Mouse (Mus musculus) liver, postnatal 0 days (tissue): ENCODE measurements around the gene Cyp26b1.

ENCODE experiments used
- CTCF ChIP-seq: sonication (generic); IDR thresholded peaks from 2 replicates; pipeline ENCODE4 v1.5.1; 2016; ENCODE audit warnings: antibody characterized with exemption, low read depth
- EP300 ChIP-seq: IDR thresholded peaks from 2 replicates; pipeline ENCODE4 v1.6.1; 2016; ENCODE audit warnings: antibody characterized with exemption, low read depth, mild to moderate bottlenecking

- TF ChIP-seq CTCF (no peak), EP300 (peak; percentile 48; the same call in 1 of the 2 replicates)
These were observed 46.8 kb upstream of the Cyp26b1 start for GRCm38 (mm10) chr6:84640324-84641061.
